Mouse (Mus musculus) activated CD4-positive, CD25-positive, alpha-beta regulatory T cell (primary cell): ENCODE data around the gene Tbc1d8. TPM values are rescaled to one million over a fixed set of nuclear protein-coding genes. Genes with fewer than 3 reads are reported as not detected.

Experiments used
- polyA plus RNA-seq, 2 experiments: library from polyadenylated mRNA; unstranded; fragments of 100-300 nt; shearing (Covaris generic); gene quantifications; one replicate each; pipeline ENCODE4 v1.2.1; 2017

Gene Tbc1d8
- under 1 TPM; 0.52 to 0.61 TPM for polyA plus RNA-seq

GRCm38 (mm10) chr1:39478057-39478895 lies at the start of gene Tbc1d8:
Gene Tbc1d8 (minus strand): TSS chr1:39478755.

GRCm38 (mm10) chr1:39367601-39368266 lies 110.8 kb downstream of the Tbc1d8 start, which contains the start of gene Rpl31:
Gene Rpl31 (plus strand): TSS chr1:39367842.

Other genes with a start within 250 kb of the Tbc1d8 start
- 100 to 1,000 TPM; 237 to 448 TPM for gene Rpl31, start 110.9 kb downstream of the Tbc1d8 start, polyA plus RNA-seq
- 10 to 100 TPM; 47.2 to 48.7 TPM for gene Cnot11, start 56.2 kb upstream of the Tbc1d8 start, polyA plus RNA-seq
- 10 to 100 TPM; 53.4 to 66.0 TPM for gene Rnf149, start 98.7 kb upstream of the Tbc1d8 start, polyA plus RNA-seq
- under 1 TPM in 1 of 2 experiments, not detected in 1; 0.04 TPM for gene Creg2, start 172.7 kb upstream of the Tbc1d8 start, polyA plus RNA-seq
- under 1 TPM in 1 of 2 experiments, not detected in 1; 0.16 TPM for gene Rfx8, start 242.2 kb upstream of the Tbc1d8 start, polyA plus RNA-seq